Mouse (Mus musculus) CH12.LX (cell line): ENCODE results near the gene Golph3l. TPM values are rescaled to one million over a fixed set of nuclear protein-coding genes. Genes with fewer than 3 reads are reported as not detected.
A peak's percentile ranks its signal among the peaks of the same experiment; 100 is the strongest.

Source experiments
- DNase-seq: peaks from one replicate; pipeline ENCODE4 v3.0.0-alpha.2; 2013; ENCODE audit errors: extremely low read depth
- H3K27ac ChIP-seq: 2 replicates; pipeline ENCODE4 v1.5.1; 2012; ENCODE audit warnings: low read depth, mild to moderate bottlenecking, control low read depth, moderate library complexity; ENCODE audit not compliant: insufficient read depth
- H3K27me3 ChIP-seq: replicated peaks from 2 replicates; pipeline ENCODE3; 2012; ENCODE audit warnings: inconsistent platforms
- H3K36me3 ChIP-seq, 2 experiments: replicated peaks in 1 of 2; 2 replicates each; pipeline versions ENCODE3 to v1.6.1; 2012; ENCODE audit warnings: inconsistent platforms in 1 of 2, low read length in 1 of 2, mild to moderate bottlenecking in 1 of 2, mixed read lengths in 1 of 2, moderate library complexity in 1 of 2; ENCODE audit not compliant: control insufficient read depth in 1 of 2, insufficient read depth in 1 of 2
- H3K4me1 ChIP-seq, 2 experiments: 2 replicates each; pipeline ENCODE4 v1.6.1; 2012; ENCODE audit warnings: inconsistent platforms in 1 of 2, moderate library complexity in 1 of 2; ENCODE audit not compliant: insufficient read depth in 2 of 2, control insufficient read depth in 1 of 2
- H3K4me2 ChIP-seq: 2 replicates; pipeline ENCODE4 v1.6.1; 2012; ENCODE audit warnings: low read depth, mild to moderate bottlenecking, control low read depth; ENCODE audit not compliant: poor library complexity, insufficient read depth, severe bottlenecking
- H3K4me3 ChIP-seq, 3 experiments: fragments of 150-350 bp in 1 of 3; sonication (generic) in 1 of 3; replicated peaks in 1 of 3; 2 replicates each; pipeline versions ENCODE3 to v1.5.1; 2011 to 2012; ENCODE audit warnings: low read depth in 2 of 3, low read length in 2 of 3, mild to moderate bottlenecking in 2 of 3, moderate library complexity in 2 of 3, control low read depth in 1 of 3, improper control_type of control experiment in 1 of 3, inconsistent platforms in 1 of 3, mixed read lengths in 1 of 3; ENCODE audit not compliant: poor library complexity in 1 of 3
- H3K79me2 ChIP-seq: replicated peaks from 2 replicates; pipeline ENCODE4 v1.6.1; 2012; ENCODE audit warnings: mild to moderate bottlenecking, moderate library complexity; ENCODE audit not compliant: control insufficient read depth, poor library complexity, insufficient read depth, severe bottlenecking; ENCODE audit errors: extremely low read depth
- H3K9ac ChIP-seq: 2 replicates; pipeline ENCODE4 v1.6.1; 2012; ENCODE audit warnings: low read depth, mild to moderate bottlenecking, control low read depth, moderate library complexity; ENCODE audit not compliant: insufficient read depth
- H3K9me3 ChIP-seq: replicated peaks from 2 replicates; pipeline ENCODE3; 2012; ENCODE audit warnings: low read length, inconsistent platforms, mixed read lengths
- BHLHE40 ChIP-seq: IDR thresholded peaks from 2 replicates; pipeline ENCODE4 v1.6.1; 2011; ENCODE audit warnings: mild to moderate bottlenecking, low read depth, low read length, improper control_type of control experiment
- CHD1 ChIP-seq: IDR thresholded peaks from 2 replicates; pipeline ENCODE4 v1.6.1; 2012; ENCODE audit warnings: low read depth, low read length, improper control_type of control experiment, inconsistent platforms
- ETS1 ChIP-seq: conservative IDR thresholded peaks from 2 replicates; pipeline ENCODE4 v1.6.1; 2012; ENCODE audit warnings: low read depth, mild to moderate bottlenecking, inconsistent platforms, low read length, improper control_type of control experiment, moderate library complexity
- IRF4 ChIP-seq: IDR thresholded peaks from 2 replicates; pipeline ENCODE4 v1.6.1; 2014; ENCODE audit warnings: low read depth, mild to moderate bottlenecking, inconsistent platforms, low read length, improper control_type of control experiment
- JUND ChIP-seq: conservative IDR thresholded peaks from 2 replicates; pipeline ENCODE4 v1.6.1; 2011; ENCODE audit warnings: low read depth, low read length, improper control_type of control experiment
- MAZ ChIP-seq: IDR thresholded peaks from 2 replicates; pipeline ENCODE4 v1.6.1; 2012; ENCODE audit warnings: low read depth, mild to moderate bottlenecking, inconsistent platforms, low read length, improper control_type of control experiment, moderate library complexity
- MXI1 ChIP-seq: IDR thresholded peaks from 2 replicates; pipeline ENCODE4 v1.6.1; 2011; ENCODE audit warnings: mild to moderate bottlenecking, low read depth, low read length, improper control_type of control experiment
- MYC ChIP-seq: IDR thresholded peaks from 2 replicates; pipeline ENCODE4 v1.6.1; 2011; ENCODE audit warnings: low read depth, mild to moderate bottlenecking, improper control_type of control experiment, low read length
- NELFE ChIP-seq: IDR thresholded peaks from 2 replicates; pipeline ENCODE4 v1.6.1; 2011; ENCODE audit warnings: low read depth, low read length, improper control_type of control experiment
- POLR2A ChIP-seq: IDR thresholded peaks from 2 replicates; pipeline ENCODE4 v1.6.1; 2011; ENCODE audit warnings: low read depth, mild to moderate bottlenecking, improper control_type of control experiment, low read length
- RAD21 ChIP-seq: IDR thresholded peaks from 2 replicates; pipeline ENCODE4 v1.6.1; 2011; ENCODE audit warnings: low read depth, mild to moderate bottlenecking, low read length, improper control_type of control experiment, moderate library complexity
- SIN3A ChIP-seq: IDR thresholded peaks from 2 replicates; pipeline ENCODE4 v1.6.1; 2012; ENCODE audit warnings: low read length, improper control_type of control experiment, inconsistent platforms
- TBP ChIP-seq: conservative IDR thresholded peaks from 2 replicates; pipeline ENCODE4 v1.6.1; 2011; ENCODE audit warnings: low read depth, low read length, improper control_type of control experiment
- UBTF ChIP-seq: IDR thresholded peaks from 2 replicates; pipeline ENCODE4 v1.6.1; 2012; ENCODE audit warnings: low read depth, mild to moderate bottlenecking, inconsistent platforms, low read length, improper control_type of control experiment, moderate library complexity
- ZC3H11A ChIP-seq: IDR thresholded peaks from 2 replicates; pipeline ENCODE4 v1.6.1; 2012; ENCODE audit warnings: low read depth, mild to moderate bottlenecking, inconsistent platforms, low read length, improper control_type of control experiment
- ZKSCAN1 ChIP-seq: IDR thresholded peaks from 2 replicates; pipeline ENCODE4 v1.6.1; 2012; ENCODE audit warnings: low read depth, inconsistent platforms, low read length, improper control_type of control experiment, borderline replicate concordance
- dilution Hi-C: fragments of 300-500 bp; cut with MboI; formaldehyde crosslinking; loops from 2 replicates; pipeline ENCODE4 v1.14.3; 2020; ENCODE audit warnings: low sequenced_read_pairs; ENCODE audit not compliant: extremely low pct_unique_long_range_greater_than_20kb, extremely low pct_ligation_motif_present
- in situ Hi-C: fragments of 300-500 bp; cut with MboI; formaldehyde crosslinking; loops from 3 replicates; pipeline ENCODE4 v1.14.3; 2019; ENCODE audit warnings: low sequenced_read_pairs, low pct_ligation_motif_present, low pct_unique_long_range_greater_than_20kb, mixed read lengths
- polyA plus RNA-seq: library from polyadenylated mRNA; unstranded; fragments of >175 nt; gene quantifications from 2 replicates; pipeline ENCODE4 v1.2.1, GENCODE M21; 2012; ENCODE audit warnings: low read depth; ENCODE audit not compliant: insufficient read length
- total RNA-seq, 2 experiments: library from RNA; depleted of rRNA; stranded (reverse); fragments of 300-350 nt in 1 of 2; fragments of >200 nt in 1 of 2; gene quantifications; 2 replicates each; pipeline ENCODE4 v1.2.3; 2012 to 2014

Gene Golph3l
- total and polyA plus RNA-seq, 3 experiments = 22.7 to 36.9 (median 23.4) TPM

DNA sequence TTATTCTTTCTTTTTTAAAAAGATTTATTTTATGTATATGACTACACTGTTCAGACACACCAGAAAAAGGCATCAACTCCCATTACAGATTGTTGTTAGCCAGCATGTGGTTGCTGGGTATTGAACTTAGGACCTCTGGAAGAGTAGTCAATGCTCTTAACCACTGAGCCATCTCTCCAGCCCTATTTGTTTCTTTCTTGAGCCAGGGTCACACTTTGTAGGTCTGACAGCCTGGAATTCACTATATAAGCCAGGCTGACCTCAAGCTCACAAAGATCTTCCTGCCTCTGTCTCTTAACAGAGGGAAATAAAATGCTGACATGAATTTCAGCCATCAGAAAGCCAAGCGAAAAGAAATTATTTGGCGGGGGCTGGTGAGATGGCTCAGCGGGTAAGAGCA, 19.1 kb upstream of the Golph3l start:
- Histone ChIP-seq H3K36me3 (no peaks in the 10 kb centered on the region), H3K4me3 (no peak overlapping the region), H3K27me3 (no peaks in the 10 kb centered on the region), H3K9ac (no peak overlapping the region), H3K27ac (no peak overlapping the region), H3K4me1 (peaks cover 0 to 9% of the 10 kb centered on the region in 2 experiments; a peak in 2 of 4 replicates), H3K79me2 (no peaks in the 10 kb centered on the region), H3K4me2 (no peak overlapping the region), H3K9me3 (no peaks in the 10 kb centered on the region)
- TF ChIP-seq ZKSCAN1 (no peak), TBP (peak; percentile 63; the same call in 1 of the 2 replicates)
- in situ Hi-C loops = no loop called here
- dilution Hi-C loops = no loop called here
- no peak for DNase-seq

DNA sequence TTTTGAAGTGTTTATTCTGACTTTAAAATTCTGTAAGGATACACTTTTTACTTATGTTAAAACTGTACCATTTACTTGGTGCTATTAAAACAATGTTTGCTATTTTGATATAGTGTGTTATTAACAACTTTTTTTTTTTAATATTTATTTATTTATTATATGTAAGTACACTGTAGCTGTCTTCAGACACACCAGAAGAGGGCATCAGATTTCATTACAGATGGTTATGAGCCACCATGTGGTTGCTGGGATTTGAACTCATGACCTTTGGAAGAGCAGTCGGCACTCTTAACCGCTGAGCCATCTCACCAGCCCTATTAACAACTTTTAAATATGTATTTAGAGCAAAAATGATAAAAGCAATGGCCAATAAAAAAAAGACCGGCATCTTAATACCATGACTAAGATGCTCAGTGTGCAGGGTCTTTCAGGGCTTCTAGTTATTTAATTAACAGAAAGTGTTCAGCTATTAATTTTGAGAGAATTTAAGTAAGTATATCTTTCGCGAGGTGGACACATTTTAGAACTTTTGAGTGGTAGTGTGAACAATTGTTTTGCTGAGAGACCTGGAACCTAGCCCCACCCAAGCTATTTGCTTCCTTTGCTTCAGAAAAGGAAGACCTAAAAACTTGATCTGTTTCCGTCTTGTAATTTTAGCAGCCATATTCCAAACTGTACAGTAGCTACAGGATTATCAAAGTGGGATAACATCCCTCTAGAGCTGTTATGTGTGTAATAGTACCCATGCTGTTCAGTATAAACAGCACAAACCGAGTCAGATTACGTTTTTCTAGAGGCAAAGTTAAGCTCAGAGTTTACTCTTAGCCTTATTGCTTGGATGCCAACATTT, 755 bp upstream of the Golph3l start:
- peaks cover 0 to 9% of the 10 kb centered on the region in 2 experiments; a peak in 2 of 4 replicates for H3K4me1 ChIP-seq
- dilution Hi-C loops = no loop called here
- peak overlapping the region; percentile 66 to 84 (median 66) for H3K4me3 ChIP-seq
- DNase-seq = no peak
- no peaks in the 10 kb centered on the region for H3K9me3 ChIP-seq
- peak overlapping the region; percentile 73 for H3K27ac ChIP-seq
- TF ChIP-seq IRF4 (0 out of 2 replicates have a peak, but pooled peaks have one; percentile 2), MAZ (no peak), MYC (peak; percentile 37; the same call in 1 of the 2 replicates), TBP (0 out of 2 replicates have a peak, but pooled peaks have one; percentile 62)
- TF ChIP-seq, all 38 proteins: peak for 3
- H3K4me2 ChIP-seq = peak overlapping the region; percentile 86
- in situ Hi-C loops = no loop called here
- H3K36me3 ChIP-seq = peaks cover 7 to 20% of the 10 kb centered on the region in 2 experiments
- no peaks in the 10 kb centered on the region for H3K27me3 ChIP-seq
- H3K79me2 ChIP-seq = peaks cover 14% of the 10 kb centered on the region
- peak overlapping the region; percentile 82 for H3K9ac ChIP-seq

GRCm38 (mm10) chr3:95598734-95599133, 10.0 kb downstream of the Golph3l start:
- no peak overlapping the region for H3K4me2 ChIP-seq
- H3K9ac ChIP-seq = no peak overlapping the region
- in situ Hi-C loops = no loop called here
- H3K9me3 ChIP-seq = no peaks in the 10 kb centered on the region
- peaks cover 0 to 4% of the 10 kb centered on the region in 2 experiments; a peak in 1 of 4 replicates for H3K4me1 ChIP-seq
- H3K79me2 ChIP-seq = no peaks in the 10 kb centered on the region
- no peak overlapping the region for H3K27ac ChIP-seq
- peaks cover 17 to 52% of the 10 kb centered on the region in 2 experiments for H3K36me3 ChIP-seq
- dilution Hi-C loops = no loop called here
- DNase-seq = no peak
- TF ChIP-seq ZC3H11A = no peak
- TF ChIP-seq RAD21 = no peak
- TF ChIP-seq BHLHE40 = no peak
- no peak for TF ChIP-seq CHD1
- no peak for TF ChIP-seq JUND
- no peak for TF ChIP-seq POLR2A
- no peak for TF ChIP-seq UBTF
- no peak for TF ChIP-seq SIN3A
- TF ChIP-seq ETS1 = no peak
- TF ChIP-seq NELFE = no peak
- TF ChIP-seq MXI1 = no peak
- no peaks in the 10 kb centered on the region for H3K27me3 ChIP-seq
- H3K4me3 ChIP-seq = no peak overlapping the region
